Mouse (Mus musculus) E14TG2a.4 (cell line): Measurements from ENCODE around the gene Mrtfa.

Experiments
- H3K27me3 ChIP-seq: 2 replicates; pipeline ENCODE4 v1.6.1; 2014; ENCODE audit warnings: low read length, control low read depth; ENCODE audit not compliant: insufficient read depth
- H3K36me3 ChIP-seq: 2 replicates; pipeline ENCODE4 v1.6.1; 2014; ENCODE audit warnings: low read length, control low read depth; ENCODE audit not compliant: insufficient read depth
- H3K4me1 ChIP-seq: replicated peaks from 2 replicates; pipeline ENCODE4 v1.6.1; 2014; ENCODE audit warnings: low read depth, low read length, control low read depth
- H3K4me3 ChIP-seq: replicated peaks from 2 replicates; pipeline ENCODE4 v1.5.1; 2014; ENCODE audit warnings: mild to moderate bottlenecking, low read length
- H3K9me3 ChIP-seq: 2 replicates; pipeline ENCODE4 v1.6.1; 2014; ENCODE audit warnings: low read length, control low read depth
- CTCF ChIP-seq: conservative IDR thresholded peaks from 2 replicates; pipeline ENCODE4 v1.5.1; 2014; ENCODE audit warnings: low read length
- NANOG ChIP-seq: IDR thresholded peaks from 2 replicates; pipeline ENCODE4 v1.6.1; 2014; ENCODE audit warnings: borderline replicate concordance, low read length, mixed read lengths
- POU5F1 ChIP-seq: IDR thresholded peaks from 2 replicates; pipeline ENCODE4 v1.6.1; 2014; ENCODE audit warnings: low read length, borderline replicate concordance

Gene Mrtfa

GRCm38 (mm10) chr15:80969371-80969770, 221.2 kb downstream of the Mrtfa start:
- peaks cover 68% of the 10 kb centered on the region for H3K36me3 ChIP-seq
- no peaks in the 10 kb centered on the region for H3K9me3 ChIP-seq
- TF ChIP-seq CTCF (no peak), NANOG (no peak), POU5F1 (no peak)
- peaks cover 23% of the 10 kb centered on the region; the same call in 1 of the 2 replicates for H3K4me1 ChIP-seq
- no peak overlapping the region for H3K4me3 ChIP-seq
- no peaks in the 10 kb centered on the region for H3K27me3 ChIP-seq
